Mouse (Mus musculus) frontal cortex, adult (tissue): ENCODE results near the gene Cartpt.
"Not testable (repeated sequence)": the region's sequence is repeated elsewhere in the genome, so short reads cannot be mapped to it uniquely, and the experiment has no call there.

Experiments
- ATAC-seq: cut with Nextera tagmentation; 2 replicates; pipeline ENCODE4 v1.9.2; 2017; ENCODE audit warnings: mild to moderate bottlenecking, moderate library complexity, mixed read lengths; ENCODE audit not compliant: low TSS enrichment

Cartpt gene

DNA sequence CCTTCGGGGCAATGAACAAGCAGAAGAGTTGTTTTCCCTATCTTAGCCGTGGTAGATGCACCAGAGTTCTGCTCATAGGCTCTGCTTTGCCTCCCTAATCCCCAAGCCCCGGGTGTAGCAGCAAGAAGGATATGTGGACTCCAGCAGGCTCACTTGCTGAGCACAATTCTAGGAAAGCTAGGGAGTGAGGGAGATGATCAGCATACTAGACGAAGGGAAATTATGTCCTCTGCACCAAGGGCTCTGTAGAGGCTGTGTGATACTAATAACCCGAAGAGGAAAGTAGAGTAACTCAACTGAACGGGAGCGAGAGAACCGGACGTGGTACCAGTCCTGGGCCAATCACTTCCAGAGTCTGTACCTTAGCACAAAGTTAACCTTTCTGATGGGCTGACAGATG, at the start of gene Cartpt:
Cartpt (minus strand) TSS at position 127 of the 400 bp plus-strand sequence.
- ATAC-seq = 0 out of 2 replicates have a peak, but pooled peaks have one; percentile 27

DNA sequence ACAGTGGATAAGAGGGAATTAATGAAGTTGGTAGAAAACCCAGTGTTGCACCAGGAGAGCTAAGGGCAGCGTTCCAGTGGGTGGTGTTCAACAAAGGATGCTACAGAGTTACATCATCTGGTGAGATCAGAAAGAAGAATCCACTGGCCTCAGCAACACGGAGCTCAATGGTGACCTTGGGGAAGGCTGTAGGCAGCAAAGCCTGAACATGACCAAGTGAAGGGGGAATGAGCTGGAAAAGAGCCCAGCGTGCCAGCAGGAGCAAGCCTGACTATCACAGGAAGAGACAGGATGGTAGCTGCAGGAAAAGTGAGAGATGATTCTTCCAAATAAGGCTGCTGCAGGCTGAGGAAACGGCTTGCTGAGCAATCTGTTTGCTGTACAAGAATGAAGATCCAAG, 46.5 kb upstream of the Cartpt start:
- peak; percentile 75 for ATAC-seq

DNA sequence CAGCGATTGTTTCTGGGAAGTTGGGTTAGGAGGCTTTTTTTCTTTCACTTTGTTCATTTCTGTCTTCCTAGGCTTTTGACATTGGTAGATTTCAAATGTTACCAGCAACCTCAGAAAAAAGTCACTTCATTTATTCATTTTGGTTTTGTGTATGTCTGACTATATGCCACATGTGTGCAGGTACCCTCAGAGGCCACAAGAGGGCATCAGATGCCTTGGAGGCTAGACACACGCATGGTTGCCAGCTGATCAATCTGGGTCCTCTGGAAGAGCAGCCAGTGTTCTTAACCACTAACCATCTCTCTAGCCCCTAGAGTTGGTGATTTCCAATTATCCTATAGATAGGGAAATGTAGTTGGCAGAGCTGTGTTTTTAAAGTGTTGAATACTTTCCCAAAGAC, 42.6 kb upstream of the Cartpt start:
- ATAC-seq = no peak

DNA sequence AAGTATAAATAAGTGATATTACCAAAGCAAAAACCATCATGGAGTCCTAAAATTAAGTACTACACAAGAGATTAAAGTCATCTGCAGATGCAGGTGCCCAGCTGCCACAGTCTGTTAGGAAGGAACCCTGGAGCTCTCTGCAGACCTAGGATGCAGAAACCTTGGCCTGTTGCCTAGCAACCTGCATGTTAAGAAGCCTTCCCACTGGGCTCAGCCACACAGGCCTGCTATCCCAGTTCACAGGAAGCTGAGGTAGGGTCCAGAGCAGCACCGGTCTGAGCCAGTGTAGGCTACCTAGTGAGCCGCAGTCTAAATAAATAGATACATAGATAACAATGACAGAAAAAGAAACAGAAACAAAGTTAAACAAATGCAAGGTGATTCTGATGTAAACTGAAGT, 39.7 kb upstream of the Cartpt start:
- ATAC-seq = peak; percentile 75

DNA sequence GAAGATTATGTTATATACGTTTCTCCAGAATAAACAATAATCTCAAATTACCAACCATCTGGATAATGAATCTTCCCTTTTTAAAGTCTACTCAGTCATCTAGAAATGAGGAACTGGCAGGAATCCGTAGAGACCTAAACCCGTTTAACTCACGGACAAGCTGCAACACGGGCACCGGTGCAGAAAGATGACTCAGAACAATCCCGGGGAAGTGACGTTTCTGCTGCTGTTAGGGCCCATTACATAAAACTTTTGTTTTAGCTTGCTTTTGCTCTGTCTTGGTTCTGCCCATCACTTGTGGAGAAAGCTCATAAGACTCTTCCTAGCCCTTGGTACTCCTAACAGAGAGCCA, 38.4 kb upstream of the Cartpt start:
- ATAC-seq = peak; percentile 70

DNA sequence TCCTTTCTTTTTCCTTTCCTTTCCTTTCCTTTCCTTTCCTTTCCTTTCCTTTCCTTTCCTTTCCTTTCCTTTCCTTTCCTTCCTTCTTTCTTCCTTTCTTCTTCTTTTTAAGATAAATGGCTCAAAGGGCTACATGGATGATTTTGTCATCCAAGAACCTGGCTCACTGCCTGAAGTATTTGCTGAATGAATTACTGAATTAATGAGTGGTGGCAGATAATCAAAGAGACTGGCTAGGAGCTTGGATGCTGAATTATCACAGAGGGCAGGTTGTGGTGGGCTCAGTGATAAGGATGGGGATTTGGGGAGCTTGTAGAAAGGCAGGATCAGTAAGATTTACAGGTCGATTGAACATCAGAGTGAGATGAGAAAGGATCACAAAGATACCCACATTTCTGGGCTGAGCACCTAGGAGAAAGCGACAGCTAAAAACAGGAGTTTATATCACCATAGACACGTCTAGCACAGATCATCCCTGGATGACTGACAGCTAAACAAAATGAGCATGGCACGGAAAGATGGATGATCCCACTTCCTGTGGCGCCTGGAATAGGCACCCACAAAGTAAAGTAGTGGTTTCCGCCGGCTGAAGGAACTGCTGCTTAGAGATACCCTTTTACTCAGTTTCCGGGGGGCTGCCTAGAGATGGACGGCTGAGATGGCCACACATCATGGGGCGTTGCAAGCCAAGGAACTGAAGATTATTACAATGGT, 37.9 kb upstream of the Cartpt start:
- no peak for ATAC-seq

DNA sequence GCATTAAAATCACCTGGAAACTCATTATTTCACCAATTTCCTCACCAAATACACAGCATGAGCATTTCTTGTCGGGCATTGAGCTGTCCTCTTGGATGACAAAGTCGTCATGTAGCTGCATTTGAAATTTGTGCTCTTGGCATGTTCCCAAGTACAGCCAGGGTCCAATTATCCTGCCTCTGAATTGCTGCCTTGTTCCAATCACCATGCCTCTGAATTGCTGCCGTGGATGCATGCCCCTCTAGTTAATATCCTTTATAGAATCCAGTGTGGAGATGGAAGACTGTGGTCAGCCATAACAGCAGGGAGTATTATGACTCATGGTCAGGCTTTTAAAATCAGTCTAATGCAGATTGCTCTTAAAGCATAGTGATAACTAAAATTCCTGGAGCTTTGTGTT, 36.9 kb upstream of the Cartpt start:
- ATAC-seq = no peak

DNA sequence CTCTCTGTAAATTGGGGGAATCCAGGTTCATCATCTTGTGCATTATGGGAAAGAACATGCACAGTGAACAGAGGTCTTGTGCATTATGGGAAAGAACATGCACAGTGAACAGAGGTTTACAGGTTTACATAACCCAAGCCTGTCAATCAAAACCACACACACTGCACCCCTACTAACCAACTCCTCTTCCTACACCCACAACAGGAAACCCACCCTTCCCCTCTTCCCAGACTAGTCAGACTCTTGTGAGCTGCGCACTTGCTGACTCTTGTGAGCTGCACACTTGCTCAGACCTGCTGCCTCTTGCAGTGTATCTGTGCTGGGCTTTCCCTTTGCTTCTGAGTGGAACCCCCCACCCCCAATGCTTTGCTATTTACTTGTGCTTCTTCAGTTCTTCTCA, 31.5 kb upstream of the Cartpt start:
- no peak for ATAC-seq

DNA sequence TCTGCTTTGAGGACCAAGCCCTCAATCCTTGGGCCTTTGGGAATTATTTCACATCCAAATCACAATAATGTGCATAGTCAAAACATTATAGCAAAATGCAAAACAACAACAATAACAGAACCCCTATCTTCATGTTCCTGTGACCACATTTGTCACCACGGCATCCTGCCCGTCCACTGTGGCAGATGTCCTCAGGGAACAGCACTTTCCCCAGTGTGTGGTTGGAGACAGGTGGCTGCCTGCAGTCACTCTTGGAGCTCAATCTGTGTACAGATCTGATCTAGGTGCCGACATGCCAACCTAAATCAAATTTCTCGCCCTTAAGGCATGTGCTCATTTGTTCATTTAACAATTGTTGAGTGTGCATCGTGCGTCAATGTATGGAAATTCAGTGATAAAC, 30.6 kb upstream of the Cartpt start:
- ATAC-seq = no peak

DNA sequence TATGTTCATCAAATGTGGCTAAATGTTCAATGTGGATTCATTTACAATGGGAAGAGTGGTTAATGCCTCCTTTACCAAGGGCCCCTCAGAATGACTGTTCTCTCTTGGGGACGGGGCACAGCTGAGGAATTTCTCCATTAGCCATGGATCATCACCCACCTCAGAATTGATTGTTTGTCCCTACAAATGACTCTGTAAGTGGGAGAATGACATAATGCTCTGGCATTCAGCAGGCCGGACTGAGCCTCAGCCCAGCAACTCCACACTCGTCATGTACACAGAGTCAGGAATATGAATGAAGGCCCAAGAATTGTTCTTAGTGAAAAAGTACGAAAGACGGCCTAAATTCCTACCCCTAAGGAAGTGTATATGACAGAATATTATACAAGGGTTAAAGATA, 25.4 kb upstream of the Cartpt start:
- no peak for ATAC-seq

DNA sequence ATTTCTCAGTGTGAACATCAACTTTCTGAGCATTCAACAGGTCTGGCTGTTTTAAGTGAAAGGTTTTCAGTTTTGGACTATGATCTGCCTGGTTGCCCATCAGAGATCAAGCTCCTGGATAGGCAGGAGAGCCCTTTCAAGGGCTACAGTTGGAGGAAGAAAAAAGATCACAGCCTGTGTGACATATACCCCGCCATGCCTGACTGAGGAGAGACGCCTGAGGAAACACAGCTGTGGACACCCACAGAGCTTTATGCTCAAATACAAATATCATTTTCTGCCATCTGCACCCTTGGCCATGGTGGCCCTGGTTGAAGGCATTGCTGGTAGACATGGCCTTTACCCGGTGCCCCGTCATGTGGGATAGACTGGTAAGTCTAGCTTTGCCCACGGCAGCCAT, 14.7 kb upstream of the Cartpt start:
- ATAC-seq = no peak

DNA sequence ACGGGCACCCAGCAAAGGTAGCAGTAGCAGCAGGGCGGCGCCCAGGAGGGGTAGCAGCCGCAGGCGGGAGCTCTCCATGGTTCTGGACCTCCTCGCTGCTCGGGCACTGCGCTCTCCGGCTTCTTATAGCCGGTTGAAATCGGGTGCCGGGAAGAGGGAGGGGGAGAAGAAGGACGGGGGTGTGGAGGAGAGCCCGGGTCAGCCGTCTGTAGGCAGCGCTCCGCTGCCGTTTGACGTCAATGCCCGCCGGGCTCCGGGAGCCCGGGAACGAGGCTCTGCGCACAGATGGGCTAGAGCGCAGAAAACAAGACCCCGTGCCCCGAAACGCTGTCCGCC, 366 bp downstream of the Cartpt start:
- peak; percentile 64; the same call in 1 of the 2 replicates for ATAC-seq

DNA sequence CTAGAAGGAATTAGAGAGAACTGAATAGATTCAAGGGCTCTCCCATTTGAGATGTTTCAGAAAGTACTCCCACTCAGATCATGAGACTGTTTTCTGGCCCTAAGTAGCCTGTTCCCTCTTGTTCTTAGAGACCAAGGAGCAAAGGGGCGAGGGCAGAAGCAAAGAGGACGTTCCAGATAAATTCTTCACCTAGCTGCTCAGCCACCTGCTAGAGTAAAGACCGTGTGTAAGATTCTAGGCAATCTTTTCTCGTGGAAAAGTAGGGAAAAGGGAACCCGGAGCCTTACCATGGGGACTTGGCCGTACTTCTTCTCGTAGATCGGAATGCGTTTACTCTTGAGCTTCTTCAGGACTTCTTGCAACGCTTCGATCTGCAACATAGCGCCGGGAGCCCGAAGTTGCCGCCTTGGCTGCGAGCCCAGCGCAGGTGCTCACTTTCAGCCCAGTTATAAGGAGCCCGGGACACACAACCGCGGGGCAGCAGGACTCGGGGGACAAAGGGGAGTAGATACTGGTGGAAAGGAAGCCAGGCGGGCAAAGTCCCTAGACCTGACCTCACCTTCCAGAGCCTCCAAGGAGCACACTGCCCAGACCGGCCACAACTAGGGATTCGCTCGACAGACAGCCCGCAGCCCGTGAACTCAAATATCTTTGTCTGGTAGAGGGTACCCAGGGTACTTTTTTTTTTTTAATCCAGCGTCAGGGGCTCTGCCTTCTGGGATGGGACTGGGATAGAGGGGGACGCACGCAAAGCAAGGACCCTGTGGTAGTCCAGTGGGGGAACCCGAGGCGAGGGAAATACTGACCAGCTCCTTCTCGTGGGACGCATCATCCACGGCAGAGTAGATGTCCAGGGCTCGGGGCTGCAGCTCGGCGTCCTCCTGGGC, 978 bp downstream of the Cartpt start:
- ATAC-seq = 0 out of 2 replicates have a peak, but pooled peaks have one; percentile 27

DNA sequence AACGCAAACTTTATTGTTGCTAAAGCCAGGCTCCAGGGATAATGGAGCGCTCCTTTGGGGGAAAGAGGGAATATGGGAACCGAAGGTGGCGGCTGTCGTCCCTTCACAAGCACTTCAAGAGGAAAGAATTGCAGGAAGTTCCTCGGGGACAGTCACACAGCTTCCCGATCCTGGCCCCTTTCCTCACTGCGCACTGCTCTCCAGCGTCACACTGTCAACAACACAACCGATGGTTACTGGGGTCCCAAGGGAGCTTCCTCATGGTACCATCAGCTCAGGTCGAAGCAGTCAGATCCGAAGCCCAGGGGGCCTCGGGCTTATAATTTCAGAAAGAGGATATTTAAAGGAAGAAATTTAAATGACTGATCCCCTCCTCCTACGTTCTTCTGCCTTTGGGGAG, 2.1 kb downstream of the Cartpt start:
- no peak for ATAC-seq

DNA sequence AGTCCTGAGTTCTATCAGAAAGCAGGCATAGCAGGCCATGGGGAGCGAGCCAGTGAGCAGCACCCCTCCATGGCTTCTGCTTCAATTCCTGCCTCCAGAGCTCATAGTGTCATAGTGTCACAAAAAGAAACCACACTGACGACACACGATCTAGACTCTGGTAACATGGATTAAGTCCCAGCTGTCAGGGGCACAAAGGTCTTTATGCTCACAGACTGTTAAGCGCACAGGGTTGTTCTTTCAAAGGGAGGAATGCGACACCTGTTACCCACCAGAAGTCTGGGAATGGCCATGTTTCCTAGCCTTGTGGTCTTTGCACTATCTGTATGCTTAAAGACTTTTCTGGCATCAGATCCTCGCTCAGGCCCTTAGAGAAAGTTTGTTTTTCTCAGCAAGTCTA, 15.3 kb downstream of the Cartpt start:
- ATAC-seq = no peak

DNA sequence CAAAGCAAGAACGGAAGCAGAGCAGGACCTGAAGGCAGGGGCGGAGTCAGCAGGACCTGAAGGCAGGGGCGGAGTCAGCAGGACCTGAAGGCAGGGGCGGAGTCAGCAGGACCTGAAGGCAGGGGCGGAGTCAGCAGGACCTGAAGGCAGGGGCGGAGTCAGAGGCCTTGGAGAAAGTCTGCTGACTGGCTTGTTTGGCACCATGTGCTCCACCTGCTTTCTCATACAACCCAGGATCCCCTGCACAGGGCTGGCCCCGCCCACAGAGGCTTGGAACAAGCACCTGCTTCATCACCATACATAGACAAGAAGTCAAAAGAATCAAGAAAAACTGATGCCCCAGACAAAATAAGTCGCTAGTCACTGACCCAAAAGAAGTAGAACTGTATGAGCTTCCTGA, 19.1 kb downstream of the Cartpt start:
- ATAC-seq = not testable (repeated sequence)

DNA sequence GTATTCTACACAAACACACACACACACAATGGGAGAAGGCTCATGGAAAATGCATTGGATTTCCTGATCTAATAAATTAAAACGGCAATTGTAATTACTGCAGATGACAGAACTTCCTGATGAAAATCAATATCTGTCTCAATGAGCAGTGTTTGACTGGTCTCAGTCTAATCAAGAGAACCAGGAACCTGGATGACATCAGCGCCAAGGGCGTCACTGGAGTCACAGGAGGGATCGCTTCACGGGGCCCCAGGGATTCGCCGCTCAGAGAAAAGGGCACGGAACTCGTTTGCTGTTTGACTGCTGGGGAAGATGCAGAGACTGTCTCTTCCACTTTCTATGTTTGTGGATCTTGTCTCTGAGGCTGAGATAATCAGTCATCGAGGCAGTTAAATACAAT, 21.2 kb downstream of the Cartpt start:
- no peak for ATAC-seq

DNA sequence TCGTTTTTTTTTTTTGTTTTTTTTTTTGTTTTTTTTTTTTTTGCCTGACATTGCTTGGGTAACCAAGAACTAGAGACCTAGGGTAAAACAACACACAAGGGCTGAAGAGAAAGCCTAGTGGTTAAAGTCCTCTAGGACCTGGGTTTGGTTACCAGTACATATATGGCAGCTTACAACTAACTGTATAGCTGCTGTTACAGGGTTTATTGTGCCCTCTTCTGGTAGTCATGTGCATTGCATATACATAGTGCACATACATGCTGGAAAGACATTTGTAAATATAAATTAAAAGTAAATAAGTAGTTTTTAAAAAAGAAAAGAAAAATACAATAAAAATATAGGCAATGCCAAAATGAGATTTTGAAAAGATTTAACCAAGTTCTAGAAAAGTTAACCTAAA, 28.8 kb downstream of the Cartpt start:
- no peak for ATAC-seq

DNA sequence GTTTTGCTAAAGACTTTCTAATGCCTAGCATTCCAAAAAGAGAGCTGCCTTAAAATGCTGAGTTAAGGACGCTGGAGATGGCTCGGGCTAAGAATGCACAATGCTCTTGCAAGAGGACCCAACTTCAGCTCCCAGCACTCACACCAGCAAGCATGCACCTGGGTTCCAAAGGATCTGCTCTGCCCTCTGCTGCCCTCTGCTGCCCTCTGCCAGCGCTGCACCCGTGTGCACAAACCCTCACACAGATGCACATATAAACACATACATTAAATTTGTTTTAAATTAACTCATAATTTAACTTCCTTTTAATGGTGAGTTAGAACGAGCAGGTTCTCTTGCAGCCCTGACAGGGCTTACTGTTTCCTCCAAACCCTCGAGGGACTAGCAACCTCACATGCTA, 32.5 kb downstream of the Cartpt start:
- no peak for ATAC-seq

DNA sequence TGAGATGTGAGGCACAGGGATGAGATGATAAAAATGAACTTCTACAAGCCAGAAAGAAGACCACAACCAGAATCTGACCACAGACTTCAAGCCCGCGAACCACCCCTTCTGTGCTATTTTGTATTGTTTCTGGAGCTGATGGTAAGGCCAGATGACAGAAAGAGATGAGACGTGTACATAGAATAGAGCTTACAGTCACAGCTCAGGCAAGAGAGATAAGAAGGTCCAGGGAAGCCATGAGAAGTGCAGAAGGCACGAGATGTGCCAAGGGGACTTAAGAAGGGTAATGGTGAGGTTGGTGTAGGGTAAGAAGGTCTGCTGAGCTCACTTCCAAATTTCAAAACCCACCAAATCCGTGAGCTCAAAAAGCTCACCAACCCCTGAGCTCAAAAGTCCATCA, 36.6 kb downstream of the Cartpt start:
- ATAC-seq = no peak

DNA sequence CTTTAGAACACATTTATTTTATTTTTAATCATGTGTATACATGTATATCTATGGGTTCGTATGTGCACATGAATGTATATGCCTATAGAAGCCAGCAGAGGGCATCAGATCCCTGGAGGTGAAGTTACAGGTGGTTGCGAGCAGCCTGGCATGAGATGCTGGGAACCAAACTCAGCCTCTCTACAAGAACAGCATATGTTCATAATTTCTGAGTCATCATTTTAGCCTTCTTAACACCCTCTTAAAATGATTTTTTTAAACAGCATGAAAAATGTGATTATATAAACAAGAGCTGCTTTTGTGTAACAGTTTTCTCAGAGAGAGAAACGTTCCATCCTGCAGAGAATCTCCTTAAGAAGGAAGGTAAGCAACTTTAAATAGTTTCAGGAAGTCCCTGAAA, 40.2 kb downstream of the Cartpt start:
- ATAC-seq = no peak

DNA sequence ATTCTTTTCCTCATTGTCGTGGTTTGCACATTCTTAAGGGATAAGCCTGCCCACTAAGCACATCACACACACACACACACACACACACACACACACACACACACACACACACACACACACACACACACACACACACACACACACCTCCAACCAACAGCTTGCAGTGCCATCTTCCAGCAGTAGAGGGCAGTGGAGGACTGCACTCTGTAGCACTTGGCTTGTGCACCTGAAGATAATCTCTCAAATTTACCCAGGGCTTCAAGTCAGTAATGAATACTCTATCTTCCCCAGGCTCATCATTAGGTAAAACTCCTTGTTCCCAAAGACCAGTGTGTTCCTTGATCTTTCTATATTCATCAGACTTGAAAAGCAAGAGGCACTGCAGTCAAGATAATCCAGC, 41.8 kb downstream of the Cartpt start:
- ATAC-seq = peak; percentile 70

DNA sequence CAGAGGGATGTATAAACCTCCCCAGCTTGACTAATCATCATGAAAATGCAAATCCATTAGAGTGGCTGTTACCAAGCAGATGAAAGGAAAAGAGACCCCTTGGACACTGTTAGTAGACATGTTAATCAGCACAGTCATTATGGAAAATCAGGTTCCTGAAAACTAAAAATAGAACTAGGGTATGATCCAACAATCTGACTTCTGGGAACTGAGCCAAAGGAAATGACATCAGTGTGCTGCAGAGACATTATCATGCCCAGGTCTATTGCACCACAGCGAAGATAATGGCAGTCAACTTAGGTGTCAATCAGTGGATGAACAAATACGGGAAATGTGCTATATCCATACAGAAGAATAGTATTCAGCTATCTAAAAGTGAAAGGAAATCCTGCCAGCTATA, 43.0 kb downstream of the Cartpt start:
- no peak for ATAC-seq
